Mouse (Mus musculus): ENCODE data around the gene Slc25a19.

Slc25a19 gene

DNA sequence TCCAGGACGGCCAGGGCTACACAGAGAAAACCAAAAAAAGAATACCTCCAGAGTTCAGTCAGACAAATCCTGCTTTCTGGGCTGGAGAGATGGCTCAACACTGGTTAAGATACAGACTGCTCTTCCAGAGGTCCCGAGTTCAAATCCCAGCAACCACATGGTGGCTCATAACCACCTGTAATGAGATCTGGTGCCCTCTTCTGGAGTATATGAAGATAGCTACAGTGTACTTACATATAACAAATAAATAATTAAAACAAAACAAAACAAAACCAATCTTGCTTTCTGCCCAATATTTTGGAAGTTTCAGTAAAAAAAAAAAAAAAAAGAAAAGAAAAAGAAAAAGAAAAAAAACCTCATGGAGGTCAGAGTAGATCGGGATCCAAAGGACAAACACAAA lies 32.9 kb downstream of the Slc25a19 start:
- DNase-seq (ENCODE audit: low spot score), result no peak

DNA sequence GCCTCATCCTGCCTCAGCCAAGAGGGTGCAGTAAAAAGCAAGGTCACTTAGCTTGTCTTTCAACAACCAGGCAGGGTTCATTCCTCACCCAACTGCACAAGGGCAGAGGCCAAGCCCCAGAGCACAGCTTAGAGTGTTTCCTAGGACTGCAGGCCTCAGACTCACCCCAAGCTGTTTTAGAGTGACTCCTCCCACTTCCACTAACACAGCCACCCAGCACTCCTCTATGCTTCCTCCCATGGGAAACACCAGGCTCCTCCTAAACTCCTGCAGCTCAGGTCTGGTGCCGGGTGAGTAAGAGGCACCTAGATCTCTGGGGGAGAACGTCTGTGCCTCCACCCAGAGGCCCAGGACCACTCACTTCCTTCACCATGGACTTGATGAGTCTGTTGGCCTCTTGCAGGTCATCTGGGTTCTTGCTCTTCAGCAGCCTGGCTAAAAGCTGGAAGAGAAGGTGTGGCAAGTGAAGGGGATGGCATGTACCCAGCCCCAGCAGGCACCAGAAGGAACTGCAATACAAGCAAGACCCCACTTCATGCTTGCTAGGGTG lies 37.5 kb downstream of the Slc25a19 start:
- DNase-seq (ENCODE audit: low spot score), result no peak

DNA sequence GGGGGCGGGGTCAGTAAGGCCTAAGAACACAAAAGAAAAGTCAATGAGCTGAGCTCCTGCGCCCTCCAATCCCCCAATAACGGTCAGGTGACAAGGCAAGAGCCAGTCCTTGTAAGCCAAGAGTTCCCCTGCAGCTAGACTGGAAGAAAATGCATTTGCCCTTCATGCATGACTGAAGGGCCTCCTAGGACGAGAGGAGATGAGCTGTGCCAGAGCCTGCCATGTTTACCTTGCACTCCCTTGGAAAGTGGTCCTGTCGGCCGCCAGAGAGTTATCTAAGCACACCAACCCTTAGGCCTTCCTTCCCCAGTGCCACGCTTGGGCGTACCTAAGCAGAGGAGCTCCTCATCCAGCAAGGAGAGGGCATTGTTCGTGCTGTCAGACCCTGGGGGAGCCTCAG lies 40.1 kb downstream of the Slc25a19 start:
- no peak for DNase-seq (ENCODE audit: low spot score)

DNA sequence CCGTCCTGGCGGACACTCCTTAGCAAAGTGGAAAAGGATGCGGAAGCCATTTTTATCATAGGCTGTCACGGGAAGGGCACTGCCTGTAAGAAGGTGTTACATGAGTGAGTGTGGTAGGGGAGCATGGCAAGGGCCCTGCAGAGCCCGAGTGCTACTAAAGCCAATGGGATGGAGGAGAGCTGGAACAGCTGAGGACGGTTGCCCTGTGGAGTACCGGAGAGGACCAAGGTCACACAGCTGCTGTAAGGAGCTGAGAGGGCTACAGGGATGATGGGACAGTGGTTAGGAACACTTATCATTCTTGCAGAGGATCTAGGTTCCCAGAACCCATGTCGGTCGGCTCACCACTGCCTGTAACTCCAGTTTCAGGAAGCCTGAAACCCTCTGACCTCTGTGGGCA lies 41.7 kb downstream of the Slc25a19 start:
- DNase-seq (ENCODE audit: low spot score), result no peak

DNA sequence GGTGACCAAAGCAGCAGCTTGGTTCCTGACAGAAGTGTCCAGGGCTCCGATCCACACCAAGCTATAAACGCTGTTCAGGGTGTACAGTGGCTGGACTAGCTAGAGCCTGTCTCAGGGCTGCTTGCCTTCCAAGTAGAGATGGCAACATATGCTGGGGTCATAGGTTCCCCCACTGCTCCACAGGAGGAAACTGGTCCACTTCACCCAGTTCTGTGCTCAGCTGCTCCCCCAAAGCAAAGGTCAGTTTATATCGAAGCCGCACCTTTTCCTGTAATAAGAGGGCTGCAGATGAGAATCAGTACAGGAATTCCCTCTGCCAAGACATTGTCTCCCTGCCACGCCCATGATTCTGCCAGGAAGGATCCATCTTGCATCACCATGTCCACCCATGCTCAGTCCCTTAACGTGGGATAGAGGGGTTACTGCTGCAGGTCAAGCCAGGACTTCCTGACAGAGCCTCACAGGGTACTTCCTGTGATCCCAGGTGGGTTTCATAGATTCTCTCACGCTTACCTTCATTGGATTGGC lies 42.5 kb downstream of the Slc25a19 start:
- DNase-seq (ENCODE audit: low spot score), result no peak

DNA sequence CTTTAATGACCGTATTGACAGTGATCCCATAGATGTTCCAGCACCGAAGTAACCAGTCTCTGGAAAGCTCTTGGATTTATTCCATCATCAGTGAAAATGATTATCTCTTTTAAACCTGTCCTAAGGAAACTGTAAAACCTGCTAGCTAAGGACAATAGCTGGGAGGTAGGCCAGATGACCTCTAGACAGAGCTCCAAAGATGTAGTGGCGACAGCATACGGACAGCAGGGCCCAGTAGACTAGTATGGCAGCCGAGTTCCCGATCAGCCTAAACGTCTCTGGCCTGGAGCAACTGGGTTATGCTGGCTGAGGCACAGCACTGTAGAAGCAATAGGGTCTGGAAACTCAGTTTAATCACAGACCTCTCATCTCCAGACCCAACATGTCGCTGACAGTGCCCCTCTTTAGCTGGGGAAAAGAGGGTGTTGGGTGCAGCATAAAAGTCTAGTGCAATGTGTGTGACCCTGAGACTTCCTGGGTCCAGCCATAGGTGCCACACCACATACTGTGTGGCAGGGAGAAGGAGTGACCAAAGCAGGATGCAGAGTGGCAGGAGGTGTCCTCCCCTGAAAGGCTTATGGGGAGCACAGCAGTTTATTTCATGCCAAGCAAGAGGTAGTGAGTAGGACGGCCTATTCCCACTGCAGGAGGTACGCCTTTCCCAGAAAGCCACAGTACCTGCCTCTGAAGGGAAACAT lies 43.6 kb downstream of the Slc25a19 start:
- no peak for DNase-seq (ENCODE audit: low spot score)

DNA sequence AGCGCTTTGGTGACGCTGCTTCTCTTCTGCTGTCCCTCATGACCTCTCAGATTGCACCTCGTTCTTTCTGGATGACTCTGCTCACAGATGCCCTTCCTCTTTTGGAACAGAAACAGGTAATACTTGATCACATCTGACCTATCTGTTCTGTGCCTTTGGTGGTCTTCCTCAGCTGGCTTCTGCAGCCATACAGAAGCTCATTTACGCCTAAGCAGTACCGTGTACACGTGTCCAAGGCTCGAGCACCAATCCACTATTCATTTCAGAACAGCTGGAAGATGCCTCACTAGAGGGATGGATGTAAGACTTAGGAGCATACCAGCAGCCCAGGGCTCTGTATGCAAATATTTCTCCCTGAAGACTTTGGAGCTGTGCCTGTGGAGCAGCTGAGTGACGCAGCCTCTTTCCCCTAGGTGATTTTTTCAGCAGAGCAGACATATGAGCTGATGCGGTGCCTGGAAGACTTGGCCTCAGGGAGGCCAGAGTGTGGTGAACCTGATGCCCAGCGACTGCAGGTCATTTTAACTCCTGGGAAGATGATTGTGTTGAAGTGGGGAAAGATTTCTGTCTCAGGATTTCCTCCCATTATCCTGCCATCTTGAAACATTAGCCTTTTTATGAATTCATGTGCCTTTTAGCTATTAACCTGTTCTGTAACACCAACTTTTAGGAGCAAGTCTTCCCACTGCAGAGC lies 45.0 kb downstream of the Slc25a19 start:
- no peak for DNase-seq (ENCODE audit: low spot score)

DNA sequence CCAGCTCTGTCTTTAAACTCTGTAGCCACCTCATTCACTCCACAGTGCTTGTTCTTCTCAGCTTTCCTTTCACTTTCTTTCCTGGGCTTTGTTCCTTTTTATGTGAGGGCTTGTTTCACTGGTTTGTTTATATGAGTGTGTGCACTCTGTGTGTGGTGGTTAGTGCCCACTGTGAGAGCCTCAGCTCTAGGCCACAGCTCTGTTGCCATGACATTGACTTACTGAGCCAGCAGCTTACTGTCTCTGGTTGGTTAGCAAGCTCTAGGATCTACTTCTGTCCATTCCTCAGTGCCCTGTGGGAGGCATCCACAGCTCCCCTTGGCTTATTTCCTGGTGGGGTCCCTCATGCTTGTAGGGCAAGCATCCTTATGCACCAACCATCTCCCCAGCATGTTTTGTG lies 49.0 kb downstream of the Slc25a19 start:
- no peak for DNase-seq (ENCODE audit: low spot score)

DNA sequence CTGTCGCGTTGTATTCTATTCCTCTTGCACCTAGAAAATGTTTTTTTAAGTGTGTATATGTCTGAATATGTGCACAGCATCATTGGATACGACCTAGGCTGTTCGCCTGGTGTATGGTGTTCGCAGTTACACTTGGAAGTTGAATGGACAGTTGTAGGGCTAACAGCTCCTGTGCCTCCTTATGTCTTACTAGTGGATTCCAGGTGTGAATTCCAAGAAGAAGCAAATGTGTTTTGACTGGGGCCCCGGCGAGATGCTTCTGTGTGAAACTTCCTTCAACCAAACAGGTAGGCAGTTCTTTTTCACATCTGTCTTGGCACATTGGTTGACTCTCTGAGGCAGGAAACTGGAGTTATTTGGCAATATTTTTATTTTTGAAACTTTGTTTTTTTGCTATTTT lies 63.1 kb downstream of the Slc25a19 start:
- no peak for DNase-seq (ENCODE audit: low spot score)
